Mouse (Mus musculus): ENCODE measurements around the gene Tecta. TPM values are rescaled to one million over a fixed set of nuclear protein-coding genes. Genes with fewer than 3 reads are reported as not detected.

The Tecta gene
- polyA plus RNA-seq, 1 experiment from 2014 or later = 0.19 TPM

GRCm38 (mm10) chr9:42382628-42383347 lies 16.9 kb downstream of the Tecta start:
- Histone ChIP-seq H3K27me3 (replicated peaks) (no peaks in the 10 kb centered on the region), H3K27ac (no peak overlapping the region), H3K4me2 (replicated peaks) (no peak overlapping the region), H3K9ac (no peak overlapping the region), H3K36me3 (no peaks in the 10 kb centered on the region), H3K4me3 (replicated peaks) (no peak overlapping the region), H3K9me3 (no peaks in the 10 kb centered on the region), H3K4me1 (replicated peaks) (no peaks in the 10 kb centered on the region)
- 88% methylated on average over 8 of the region's 8 CpGs for WGBS
- no peak for ATAC-seq

- H3K36me3 ChIP-seq = no peaks in the 10 kb centered on the region
- no peak overlapping the region for H3K4me3 ChIP-seq (replicated peaks)
- no peak overlapping the region for H3K27ac ChIP-seq
- H3K9me3 ChIP-seq = no peaks in the 10 kb centered on the region
- H3K4me2 ChIP-seq (replicated peaks) = no peak overlapping the region
- WGBS = 86% methylated on average over 5 of the region's 5 CpGs
- no peak for ATAC-seq
- H3K27me3 ChIP-seq (replicated peaks) = no peaks in the 10 kb centered on the region
- no peaks in the 10 kb centered on the region for H3K4me1 ChIP-seq (replicated peaks)
- no peak overlapping the region for H3K9ac ChIP-seq
Observed at GRCm38 (mm10) chr9:42382063-42382462, 17.7 kb downstream of the Tecta start.

GRCm38 (mm10) chr9:42378071-42378470 lies 21.7 kb downstream of the Tecta start:
- Histone ChIP-seq H3K4me2 (replicated peaks) (no peak overlapping the region), H3K27ac (no peak overlapping the region), H3K9ac (no peak overlapping the region), H3K4me1 (replicated peaks) (no peaks in the 10 kb centered on the region), H3K9me3 (no peaks in the 10 kb centered on the region), H3K27me3 (replicated peaks) (no peaks in the 10 kb centered on the region), H3K36me3 (no peaks in the 10 kb centered on the region), H3K4me3 (replicated peaks) (no peak overlapping the region)
- ATAC-seq = no peak
- 89% methylated on average over 4 of the region's 4 CpGs for WGBS

GRCm38 (mm10) chr9:42377656-42378055 lies 22.1 kb downstream of the Tecta start:
- Histone ChIP-seq H3K27ac (no peak overlapping the region), H3K9ac (no peak overlapping the region), H3K36me3 (no peaks in the 10 kb centered on the region), H3K9me3 (no peaks in the 10 kb centered on the region), H3K4me1 (replicated peaks) (no peaks in the 10 kb centered on the region), H3K4me2 (replicated peaks) (no peak overlapping the region), H3K27me3 (replicated peaks) (no peaks in the 10 kb centered on the region), H3K4me3 (replicated peaks) (no peak overlapping the region)
- 93% methylated on average over 15 of the region's 15 CpGs for WGBS
- ATAC-seq = no peak

GRCm38 (mm10) chr9:42371670-42372368 lies 27.9 kb downstream of the Tecta start:
- no peaks in the 10 kb centered on the region for H3K4me1 ChIP-seq (replicated peaks)
- no peak overlapping the region for H3K4me2 ChIP-seq (replicated peaks)
- no peak overlapping the region for H3K9ac ChIP-seq
- H3K4me3 ChIP-seq (replicated peaks) = no peak overlapping the region
- no peaks in the 10 kb centered on the region for H3K36me3 ChIP-seq
- no peaks in the 10 kb centered on the region for H3K27me3 ChIP-seq (replicated peaks)
- no peak for ATAC-seq
- no peak overlapping the region for H3K27ac ChIP-seq
- WGBS = 67% methylated on average over 6 of the region's 6 CpGs
- H3K9me3 ChIP-seq = no peaks in the 10 kb centered on the region

GRCm38 (mm10) chr9:42357585-42357984 lies 42.1 kb downstream of the Tecta start:
- H3K4me1 ChIP-seq (replicated peaks) = no peaks in the 10 kb centered on the region
- no peaks in the 10 kb centered on the region for H3K27me3 ChIP-seq (replicated peaks)
- no peak for ATAC-seq
- no peak overlapping the region for H3K4me2 ChIP-seq (replicated peaks)
- no peaks in the 10 kb centered on the region for H3K36me3 ChIP-seq
- no peaks in the 10 kb centered on the region for H3K9me3 ChIP-seq
- H3K4me3 ChIP-seq (replicated peaks) = no peak overlapping the region
- WGBS = 86% methylated on average over 4 of the region's 4 CpGs
- no peak overlapping the region for H3K27ac ChIP-seq
- no peak overlapping the region for H3K9ac ChIP-seq

GRCm38 (mm10) chr9:42354871-42355270 lies 44.9 kb downstream of the Tecta start:
- WGBS = 64% methylated on average over 1 of the region's 1 CpGs
- Histone ChIP-seq H3K9me3 (no peaks in the 10 kb centered on the region), H3K36me3 (no peaks in the 10 kb centered on the region), H3K4me1 (replicated peaks) (no peaks in the 10 kb centered on the region), H3K27ac (no peak overlapping the region), H3K27me3 (replicated peaks) (no peaks in the 10 kb centered on the region), H3K9ac (no peak overlapping the region), H3K4me2 (replicated peaks) (no peak overlapping the region), H3K4me3 (replicated peaks) (no peak overlapping the region)
- no peak for ATAC-seq

GRCm38 (mm10) chr9:42349791-42350190 lies 49.9 kb downstream of the Tecta start:
- no peak for ATAC-seq
- H3K4me3 ChIP-seq (replicated peaks) = no peak overlapping the region
- 26% methylated on average over 7 of the region's 7 CpGs for WGBS

GRCm38 (mm10) chr9:42346297-42346696 lies 53.4 kb downstream of the Tecta start:
- no peak overlapping the region for H3K9ac ChIP-seq
- no peaks in the 10 kb centered on the region for H3K27me3 ChIP-seq (replicated peaks)
- no peaks in the 10 kb centered on the region for H3K4me1 ChIP-seq (replicated peaks)
- H3K9me3 ChIP-seq = no peaks in the 10 kb centered on the region
- no peak overlapping the region for H3K4me2 ChIP-seq (replicated peaks)
- no peak overlapping the region for H3K4me3 ChIP-seq (replicated peaks)
- no peak for ATAC-seq
- H3K27ac ChIP-seq = no peak overlapping the region
- H3K36me3 ChIP-seq = no peaks in the 10 kb centered on the region

More at GRCm38 (mm10) chr9:42349791-42350190, 49.9 kb downstream of the Tecta start:
- H3K27me3 ChIP-seq (replicated peaks) = no peaks in the 10 kb centered on the region
- no peaks in the 10 kb centered on the region for H3K4me1 ChIP-seq (replicated peaks)
- no peak overlapping the region for H3K27ac ChIP-seq
- H3K9me3 ChIP-seq = no peaks in the 10 kb centered on the region
- no peak overlapping the region for H3K9ac ChIP-seq
- no peaks in the 10 kb centered on the region for H3K36me3 ChIP-seq
- no peak overlapping the region for H3K4me2 ChIP-seq (replicated peaks)

GRCm38 (mm10) chr9:42339151-42339550 lies 60.6 kb downstream of the Tecta start:
- Histone ChIP-seq H3K4me2 (replicated peaks) (no peak overlapping the region), H3K36me3 (no peaks in the 10 kb centered on the region), H3K4me3 (replicated peaks) (no peak overlapping the region), H3K4me1 (replicated peaks) (no peaks in the 10 kb centered on the region), H3K27ac (no peak overlapping the region), H3K9me3 (no peaks in the 10 kb centered on the region), H3K9ac (no peak overlapping the region), H3K27me3 (replicated peaks) (no peaks in the 10 kb centered on the region)
- WGBS = 67% methylated on average over 4 of the region's 4 CpGs
- ATAC-seq = no peak

GRCm38 (mm10) chr9:42337026-42337425 lies 62.7 kb downstream of the Tecta start:
- Histone ChIP-seq H3K4me3 (replicated peaks) (no peak overlapping the region), H3K4me1 (replicated peaks) (no peaks in the 10 kb centered on the region), H3K4me2 (replicated peaks) (no peak overlapping the region), H3K36me3 (no peaks in the 10 kb centered on the region), H3K9ac (no peak overlapping the region), H3K27me3 (replicated peaks) (no peaks in the 10 kb centered on the region), H3K27ac (no peak overlapping the region), H3K9me3 (no peaks in the 10 kb centered on the region)
- 84% methylated on average over 13 of the region's 13 CpGs for WGBS
- no peak for ATAC-seq

- no peak overlapping the region for H3K27ac ChIP-seq
- H3K36me3 ChIP-seq = no peaks in the 10 kb centered on the region
- no peaks in the 10 kb centered on the region for H3K9me3 ChIP-seq
- no peak overlapping the region for H3K4me3 ChIP-seq (replicated peaks)
- WGBS = 81% methylated on average over 1 of the region's 1 CpGs
- no peak overlapping the region for H3K4me2 ChIP-seq (replicated peaks)
- H3K4me1 ChIP-seq (replicated peaks) = no peaks in the 10 kb centered on the region
- H3K27me3 ChIP-seq (replicated peaks) = no peaks in the 10 kb centered on the region
- ATAC-seq = no peak
- no peak overlapping the region for H3K9ac ChIP-seq
Observed at GRCm38 (mm10) chr9:42336575-42336974, 63.2 kb downstream of the Tecta start.

GRCm38 (mm10) chr9:42334885-42335284 lies 64.8 kb downstream of the Tecta start:
- H3K9me3 ChIP-seq = no peaks in the 10 kb centered on the region
- WGBS = 72% methylated on average over 3 of the region's 3 CpGs
- no peaks in the 10 kb centered on the region for H3K27me3 ChIP-seq (replicated peaks)
- H3K27ac ChIP-seq = no peak overlapping the region
- no peak overlapping the region for H3K4me2 ChIP-seq (replicated peaks)
- H3K9ac ChIP-seq = no peak overlapping the region
- no peaks in the 10 kb centered on the region for H3K4me1 ChIP-seq (replicated peaks)
- H3K36me3 ChIP-seq = no peaks in the 10 kb centered on the region
- ATAC-seq = no peak
- no peak overlapping the region for H3K4me3 ChIP-seq (replicated peaks)
